Mouse (Mus musculus): ENCODE data around the gene Arhgdib. TPM values are rescaled to one million over a fixed set of nuclear protein-coding genes. Genes with fewer than 3 reads are reported as not detected.

The Arhgdib gene
- 79.4 and 84.5 TPM in 2 replicates for polyA plus RNA-seq (2012; rRNA removed)
- 108 and 122 TPM in 2 replicates for polyA plus RNA-seq (2014; fragmentation: Nextera tagmentation; extraction: Ambion mirVana)

DNA sequence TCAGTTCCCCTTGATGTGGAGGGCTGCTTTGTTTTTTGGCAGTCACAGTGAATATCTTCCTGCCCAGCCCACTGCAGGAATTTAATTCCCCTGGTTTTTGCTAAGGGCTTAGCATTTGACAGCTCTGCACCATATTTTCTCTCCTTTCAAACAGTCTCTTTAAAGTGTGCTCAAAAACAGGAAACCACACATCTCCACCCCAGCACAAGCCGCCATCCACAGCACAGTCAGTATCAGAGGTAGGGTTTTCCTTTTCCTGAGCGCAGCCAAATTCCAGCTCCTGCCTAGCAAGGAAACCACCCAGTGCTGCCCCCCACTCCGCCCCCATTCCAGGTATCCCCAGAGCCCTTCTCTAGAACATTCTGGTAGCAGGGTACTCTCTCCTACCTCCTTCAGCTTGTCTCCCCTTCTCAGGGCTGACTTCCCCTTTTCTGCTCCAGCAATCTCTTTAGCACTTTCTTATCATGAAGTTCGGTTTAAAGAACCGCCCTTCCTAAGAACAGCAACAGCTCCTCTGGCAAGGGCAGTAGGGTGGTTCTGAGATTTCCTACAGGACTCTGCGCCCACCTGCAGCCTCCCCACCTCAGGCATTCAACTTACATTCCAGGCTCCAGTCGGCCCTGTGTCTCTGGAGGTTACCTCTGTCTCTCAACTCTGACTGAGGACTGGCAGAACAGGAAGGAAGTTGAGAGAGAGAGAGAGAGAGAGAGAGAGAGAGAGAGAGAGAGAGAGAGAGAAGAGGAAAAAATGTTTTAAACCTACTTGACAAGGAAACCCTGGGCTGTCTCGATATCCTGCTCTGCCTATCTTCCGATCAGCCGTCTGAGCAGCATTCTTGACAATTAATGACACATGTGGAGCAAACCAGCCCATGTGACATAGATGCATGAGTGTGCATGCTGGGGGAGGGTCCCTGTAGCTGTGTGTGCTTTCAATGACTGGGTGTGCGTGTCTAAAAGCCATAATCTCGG is at the start of gene Arhgdib:
Gene Arhgdib, minus strand, starts transcription at position 849 of the 971 bp plus-strand sequence.
- H3K9ac ChIP-seq (replicated peaks): peak within 1 kb of the TSS; percentile 37; the same call in 1 of the 2 replicates
- H3K4me2 ChIP-seq (ENCODE audit: low read depth): peak within 1 kb of the TSS; percentile 40
- H3K27me3 ChIP-seq (ENCODE audit: control insufficient read depth, insufficient read depth, low read length): no peaks in the 10 kb centered on the region
- no peaks in the 10 kb centered on the region for H3K36me3 ChIP-seq (replicated peaks; ENCODE audit: control insufficient read depth, insufficient read depth, low read depth)
- TF ChIP-seq EP300 (IDR thresholded peaks at IDR 0.05; ENCODE audit: low read depth): no peak
- TF ChIP-seq CTCF (IDR thresholded peaks at IDR 0.05; ENCODE audit: low read depth): no peak
- 5% methylated on average over 12 of the region's 12 CpGs for WGBS (ENCODE audit: insufficient replicate concordance)
- H3K4me3 ChIP-seq (ENCODE audit: insufficient read depth in 1 of 2, low read depth in 2 of 2, low read length in 2 of 2): peak within 1 kb of the TSS; percentile 38 to 54
- ATAC-seq (ENCODE audit: insufficient read depth): peak; percentile 32; the same call in 1 of the 2 replicates
- H3K9me3 ChIP-seq (ENCODE audit: control insufficient read depth, low read length): no peaks in the 10 kb centered on the region
- no peak for DNase-seq (ENCODE audit: low read depth in 3 of 3, low spot score in 3 of 3)
- H3K4me1 ChIP-seq (replicated peaks; ENCODE audit: control insufficient read depth in 2 of 2, insufficient read depth in 2 of 2, low read length in 1 of 2): peaks cover 0 to 39% of the 10 kb centered on the region in 2 experiments; a peak in 3 of 4 replicates
- H3K27ac ChIP-seq: peak within 1 kb of the TSS; percentile 56

DNA sequence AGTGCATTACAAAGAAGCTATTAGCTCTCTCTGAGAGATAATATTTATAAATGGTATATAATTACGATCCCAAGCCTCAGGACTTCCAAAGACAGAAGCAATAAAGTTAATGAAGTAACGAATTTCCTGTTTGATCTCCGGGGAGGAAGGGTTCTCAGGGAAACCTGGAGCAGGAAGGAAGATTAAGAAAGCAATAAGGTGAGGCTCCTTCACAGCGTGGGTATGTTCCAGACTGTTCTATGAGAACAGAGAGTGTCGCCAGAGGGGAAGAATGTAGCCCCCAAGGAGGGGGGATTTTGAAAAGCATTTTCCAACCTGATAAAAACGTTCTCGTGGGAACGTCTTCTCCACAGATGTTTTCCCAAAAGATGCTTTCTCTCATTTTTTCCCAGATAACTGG is 48.9 kb upstream of the Arhgdib start:
- H3K4me3 ChIP-seq (ENCODE audit: insufficient read depth in 1 of 2, low read depth in 2 of 2, low read length in 2 of 2): no peak overlapping the region
- no peak overlapping the region for H3K4me2 ChIP-seq (ENCODE audit: low read depth)
- TF ChIP-seq CTCF (IDR thresholded peaks at IDR 0.05; ENCODE audit: low read depth) (no peak), EP300 (IDR thresholded peaks at IDR 0.05; ENCODE audit: low read depth) (no peak)
- H3K9me3 ChIP-seq (ENCODE audit: control insufficient read depth, low read length): no peaks in the 10 kb centered on the region
- ATAC-seq (ENCODE audit: insufficient read depth) (no peak), DNase-seq (ENCODE audit: low read depth in 3 of 3, low spot score in 3 of 3) (no peak)
- no peaks in the 10 kb centered on the region for H3K36me3 ChIP-seq (replicated peaks; ENCODE audit: control insufficient read depth, insufficient read depth, low read depth)
- H3K9ac ChIP-seq (replicated peaks): no peak overlapping the region
- H3K27ac ChIP-seq: no peak overlapping the region
- H3K4me1 ChIP-seq (replicated peaks; ENCODE audit: control insufficient read depth in 2 of 2, insufficient read depth in 2 of 2, low read length in 1 of 2): peaks cover 0 to 3% of the 10 kb centered on the region in 2 experiments; a peak in 1 of 4 replicates
- H3K27me3 ChIP-seq (ENCODE audit: control insufficient read depth, insufficient read depth, low read length): no peaks in the 10 kb centered on the region
- 46% methylated on average over 8 of the region's 8 CpGs for WGBS (ENCODE audit: insufficient replicate concordance)

- no peak overlapping the region for H3K4me3 ChIP-seq (ENCODE audit: insufficient read depth in 1 of 2, low read depth in 2 of 2, low read length in 2 of 2)
- ATAC-seq (ENCODE audit: insufficient read depth) (no peak), DNase-seq (ENCODE audit: low read depth in 3 of 3, low spot score in 3 of 3) (peak in 2 of 3 experiments; percentile 22 to 50)
- no peaks in the 10 kb centered on the region for H3K27me3 ChIP-seq (ENCODE audit: control insufficient read depth, insufficient read depth, low read length)
- WGBS (ENCODE audit: insufficient replicate concordance): 43% methylated on average over 11 of the region's 11 CpGs
- no peak for TF ChIP-seq EP300 (IDR thresholded peaks at IDR 0.05; ENCODE audit: low read depth)
- TF ChIP-seq CTCF (IDR thresholded peaks at IDR 0.05; ENCODE audit: low read depth): no peak
- H3K9me3 ChIP-seq (ENCODE audit: control insufficient read depth, low read length): no peaks in the 10 kb centered on the region
- H3K9ac ChIP-seq (replicated peaks): no peak overlapping the region
- H3K36me3 ChIP-seq (replicated peaks; ENCODE audit: control insufficient read depth, insufficient read depth, low read depth): no peaks in the 10 kb centered on the region
- H3K4me1 ChIP-seq (replicated peaks; ENCODE audit: control insufficient read depth in 2 of 2, insufficient read depth in 2 of 2, low read length in 1 of 2): peaks cover 0 to 3% of the 10 kb centered on the region in 2 experiments; a peak in 1 of 4 replicates
- H3K4me2 ChIP-seq (ENCODE audit: low read depth): no peak overlapping the region
- no peak overlapping the region for H3K27ac ChIP-seq
Measured at GRCm38 (mm10) chr6:136989824-136990497, 48.3 kb upstream of the Arhgdib start.

DNA sequence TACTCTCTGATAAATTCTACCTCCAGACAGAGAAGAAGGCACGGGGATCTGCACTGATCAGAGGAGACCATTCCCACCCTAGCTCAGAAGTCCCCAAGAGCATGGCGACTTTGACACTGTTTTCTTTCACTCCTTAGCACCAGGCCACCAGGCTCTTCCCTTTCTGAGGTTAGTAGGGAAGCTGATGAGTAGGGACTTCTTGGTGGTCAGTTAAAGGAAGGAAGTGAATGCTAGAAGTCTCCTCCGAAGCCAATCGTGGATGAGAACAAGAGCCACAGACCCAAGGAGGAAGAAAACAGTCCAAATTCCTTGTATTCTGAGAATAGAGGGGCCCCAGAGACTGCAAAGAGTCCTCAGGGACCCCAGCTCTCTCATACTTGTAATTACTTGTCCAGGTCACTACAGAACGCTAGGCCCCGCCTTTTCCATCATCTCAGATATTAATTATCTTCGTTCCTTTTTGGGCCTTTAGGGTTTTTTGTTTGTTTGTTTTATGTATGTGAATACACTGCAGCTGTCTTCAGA is 46.9 kb upstream of the Arhgdib start:
- WGBS (ENCODE audit: insufficient replicate concordance): 33% methylated on average over 7 of the region's 7 CpGs
- Histone ChIP-seq H3K36me3 (replicated peaks; ENCODE audit: control insufficient read depth, insufficient read depth, low read depth) (no peaks in the 10 kb centered on the region), H3K4me1 (replicated peaks; ENCODE audit: control insufficient read depth in 2 of 2, insufficient read depth in 2 of 2, low read length in 1 of 2) (peaks cover 0 to 3% of the 10 kb centered on the region in 2 experiments; a peak in 1 of 4 replicates), H3K4me3 (ENCODE audit: insufficient read depth in 1 of 2, low read depth in 2 of 2, low read length in 2 of 2) (no peak overlapping the region), H3K9me3 (ENCODE audit: control insufficient read depth, low read length) (no peaks in the 10 kb centered on the region), H3K27me3 (ENCODE audit: control insufficient read depth, insufficient read depth, low read length) (no peaks in the 10 kb centered on the region), H3K9ac (replicated peaks) (no peak overlapping the region), H3K4me2 (ENCODE audit: low read depth) (no peak overlapping the region), H3K27ac (no peak overlapping the region)
- DNase-seq (ENCODE audit: low read depth in 3 of 3, low spot score in 3 of 3): no peak
- ATAC-seq (ENCODE audit: insufficient read depth): no peak
- TF ChIP-seq CTCF (IDR thresholded peaks at IDR 0.05; ENCODE audit: low read depth): no peak
- no peak for TF ChIP-seq EP300 (IDR thresholded peaks at IDR 0.05; ENCODE audit: low read depth)
